Mouse (Mus musculus) lung, adult 2 months (tissue): ENCODE data around the gene Gm10518. TPM values are rescaled to one million over a fixed set of nuclear protein-coding genes. Genes with fewer than 3 reads are reported as not detected.
A peak's percentile ranks its signal among the peaks of the same experiment; 100 is the strongest.

Source experiments
- DNase-seq: peaks from one replicate; pipeline ENCODE4 v3.0.0; 2022
- H3K4me1 ChIP-seq: fragments of 200-500 bp; 2 replicates; pipeline ENCODE4 v1.6.1; 2011; ENCODE audit warnings: low read length; ENCODE audit not compliant: control insufficient read depth, insufficient read depth
- H3K4me3 ChIP-seq: fragments of 200-500 bp; replicated peaks from 2 replicates; pipeline ENCODE3; 2011; ENCODE audit warnings: low read depth, mild to moderate bottlenecking, control low read depth, low read length; ENCODE audit errors: extremely low read depth
- CTCF ChIP-seq: fragments of 200-500 bp; IDR thresholded peaks from 2 replicates; pipeline ENCODE4 v1.5.1; 2011; ENCODE audit warnings: mild to moderate bottlenecking, low read length, control low read depth; ENCODE audit not compliant: insufficient read depth
- POLR2A ChIP-seq: fragments of 200-500 bp; IDR thresholded peaks from 2 replicates; pipeline ENCODE4 v1.6.1; 2011; ENCODE audit warnings: low read depth, mild to moderate bottlenecking, control low read depth, low read length, borderline replicate concordance; ENCODE audit errors: extremely low read depth
- WGBS: fragments of 180-500 bp; shearing (Covaris S2); methylation state at CpG from one replicate; pipeline ENCODE4 v1.1.7; 2018; 5-methylcytosine and 5-hydroxymethylcytosine counted together
- polyA plus RNA-seq: library from polyadenylated mRNA; depleted of rRNA; stranded (reverse); fragments of >200 nt; gene quantifications from 2 replicates; pipeline ENCODE4 v1.2.3, GENCODE M21; 2012; rRNA removed

Gm10518 gene
- polyA plus RNA-seq, 1 experiment = not detected

GRCm38 (mm10) chr1:179847759-179848389 lies 44.7 kb downstream of the Gm10518 start:
- Histone ChIP-seq H3K4me1 (peaks cover 7% of the 10 kb centered on the region), H3K4me3 (peak overlapping the region; percentile 72)
- TF ChIP-seq CTCF (peak; percentile 87), POLR2A (no peak)
- DNase-seq = peak; percentile 93
- 2% methylated on average over 20 of the region's 20 CpGs for WGBS

DNA sequence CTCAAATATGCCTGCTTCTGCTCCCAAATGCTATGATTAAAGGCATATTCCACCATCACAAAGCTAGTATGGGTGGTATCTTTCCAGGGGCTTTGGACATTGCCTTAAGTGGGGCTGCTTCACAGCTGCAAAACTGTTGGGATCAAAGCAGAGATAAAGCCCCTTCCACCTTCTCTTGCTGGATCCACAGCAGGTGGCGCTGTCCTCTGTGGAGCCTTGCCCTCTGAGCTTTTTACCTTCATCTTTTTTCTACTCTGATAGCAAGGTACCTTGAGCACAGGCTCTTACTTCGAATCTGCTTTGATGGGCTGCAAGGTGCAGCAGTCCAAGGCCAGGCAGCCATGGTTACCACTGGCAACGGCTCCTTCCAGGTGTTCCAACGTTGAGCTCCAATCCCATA lies 50.2 kb downstream of the Gm10518 start:
- no peak overlapping the region for H3K4me3 ChIP-seq
- 37% methylated on average over 4 of the region's 4 CpGs for WGBS
- TF ChIP-seq POLR2A (no peak), CTCF (peak; percentile 72)
- DNase-seq = peak; percentile 34
- H3K4me1 ChIP-seq = no peaks in the 10 kb centered on the region

Other genes with a start within 250 kb of the Gm10518 start
- gene Sccpdh, start 135.2 kb upstream of the Gm10518 start, polyA plus RNA-seq = 4.9 and 8.8 TPM in 2 replicates
- 0.04 TPM in 1 of 2 replicates, not detected in the other for gene Kif28, start 58.1 kb upstream of the Gm10518 start, polyA plus RNA-seq
- gene Ahctf1, start 304 bp downstream of the Gm10518 start, polyA plus RNA-seq = 5.3 and 6.9 TPM in 2 replicates
- 27.7 and 31.9 TPM in 2 replicates for gene Cdc42bpa, start 157.1 kb downstream of the Gm10518 start, polyA plus RNA-seq